Mouse (Mus musculus) CD4-positive, CD25-positive, alpha-beta regulatory T cell, adult 4 months (primary cell): Measurements from ENCODE around the gene Rpa1. TPM values are rescaled to one million over a fixed set of nuclear protein-coding genes. Genes with fewer than 3 reads are reported as not detected.
A peak's percentile ranks its signal among the peaks of the same experiment; 100 is the strongest.
"Not testable (repeated sequence)": the region's sequence is repeated elsewhere in the genome, so short reads cannot be mapped to it uniquely, and the experiment has no call there.

ENCODE experiments used
- ATAC-seq: one replicate; pipeline ENCODE4 v1.8.0; 2017
- polyA plus RNA-seq, 2 experiments: library from polyadenylated mRNA; unstranded; fragments of 100-300 nt; shearing (Covaris generic); gene quantifications; one replicate each; pipeline ENCODE4 v1.2.1; 2017

The Rpa1 gene
- polyA plus RNA-seq, 2 experiments from 2014 or later, result 214 to 322 TPM

- peak; percentile 17 for ATAC-seq
Observed at GRCm38 (mm10) chr11:75319246-75319645, 28.9 kb downstream of the Rpa1 start.

DNA sequence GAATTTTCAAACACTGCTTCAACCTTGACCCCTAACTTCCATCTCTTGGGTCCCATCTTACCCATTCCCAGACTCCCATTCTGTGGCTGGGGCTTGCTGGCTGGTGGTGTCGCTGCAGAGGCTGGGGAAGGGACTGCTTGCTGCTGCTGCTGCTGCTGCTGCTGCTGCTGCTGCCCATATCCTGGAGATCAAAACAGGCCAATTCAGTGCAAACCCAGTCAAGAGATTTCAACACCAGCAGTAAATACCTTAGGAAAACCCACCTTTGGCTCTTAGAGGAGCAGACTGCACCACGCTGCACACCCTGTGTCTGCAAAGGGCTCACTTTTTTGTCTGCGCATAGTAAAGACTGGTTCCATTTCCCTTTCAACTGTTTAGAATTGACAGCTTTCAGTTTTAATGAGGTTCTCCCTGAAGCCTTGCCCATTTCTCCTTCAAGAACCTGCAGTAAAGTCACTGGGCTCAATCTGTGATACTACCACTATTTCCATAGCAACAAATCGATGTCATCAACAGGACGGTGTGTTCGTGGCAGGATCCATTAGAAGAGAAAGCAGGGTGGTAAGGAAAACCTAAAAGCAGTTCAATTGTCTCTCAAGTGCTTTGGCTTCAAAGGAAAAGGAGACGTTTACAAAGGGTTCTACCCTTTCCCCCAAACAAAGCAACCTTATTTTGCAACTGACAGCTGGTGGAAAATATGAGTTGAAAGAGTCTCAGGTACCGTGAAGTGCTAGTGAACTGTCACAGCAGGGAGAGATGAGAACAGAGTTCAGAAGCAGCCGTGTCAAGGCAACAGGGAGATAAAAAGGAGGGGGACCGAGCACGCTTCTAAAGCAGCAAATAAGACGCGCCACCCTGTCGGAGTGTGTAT is 29.5 kb downstream of the Rpa1 start:
- peak; percentile 78 for ATAC-seq

DNA sequence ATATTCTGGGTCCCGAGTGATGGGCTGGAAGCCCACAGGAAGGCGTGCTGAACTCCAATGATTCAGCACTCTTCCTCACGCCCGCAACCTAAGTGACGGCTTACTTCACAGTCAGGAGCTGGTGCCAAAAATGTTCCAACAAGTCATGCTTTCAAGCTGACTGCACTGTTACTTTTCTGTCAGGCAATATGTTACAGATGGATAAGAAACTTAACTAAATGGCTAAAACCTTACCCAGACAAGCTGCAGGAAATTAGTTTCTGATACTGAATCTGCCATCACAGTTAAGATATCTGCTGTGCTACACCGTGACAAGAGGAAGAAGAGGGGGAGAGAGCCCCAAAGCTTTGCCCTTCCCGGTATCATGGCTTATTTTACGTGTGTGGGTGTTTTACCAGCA is 34.3 kb downstream of the Rpa1 start:
- ATAC-seq, result no peak

DNA sequence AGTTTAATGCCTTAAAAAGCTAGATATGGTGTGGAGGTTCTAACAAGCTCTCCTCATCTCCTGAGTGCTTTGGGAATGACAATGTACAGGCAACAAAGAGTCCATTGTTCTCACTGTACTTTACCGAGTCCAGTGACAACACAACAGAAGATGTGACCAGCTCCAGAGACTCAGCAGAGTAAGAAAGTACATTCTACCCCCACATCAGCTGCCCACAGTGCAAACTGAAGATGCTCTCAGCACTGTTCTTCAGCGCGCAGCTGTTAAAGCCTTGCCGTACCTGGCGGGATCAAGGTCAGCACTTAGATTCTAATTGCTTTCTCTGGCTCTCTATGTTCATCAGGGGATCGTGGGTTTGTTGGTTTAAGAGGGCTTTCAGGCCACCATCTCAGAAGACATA is 36.4 kb downstream of the Rpa1 start:
- ATAC-seq, result no peak

DNA sequence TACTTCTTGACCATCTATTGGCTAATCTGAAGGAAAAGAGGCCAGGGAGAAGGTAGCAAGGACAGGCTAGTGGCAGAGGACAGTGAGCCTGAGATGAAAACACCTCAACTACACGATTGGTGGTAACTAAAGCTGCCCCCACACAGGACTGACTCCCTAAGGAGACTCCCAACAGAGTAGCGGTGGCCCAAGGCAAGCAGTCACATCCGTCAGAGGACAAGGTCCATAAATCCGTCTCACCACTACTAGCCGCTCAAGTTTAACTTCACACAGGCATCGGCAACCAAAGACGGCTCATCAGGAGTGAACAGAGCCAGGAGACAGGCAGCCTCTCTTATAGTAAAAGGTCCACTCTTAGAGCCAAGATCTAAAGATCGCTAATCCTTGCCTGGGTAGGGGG is 37.3 kb downstream of the Rpa1 start:
- ATAC-seq, result no peak

DNA sequence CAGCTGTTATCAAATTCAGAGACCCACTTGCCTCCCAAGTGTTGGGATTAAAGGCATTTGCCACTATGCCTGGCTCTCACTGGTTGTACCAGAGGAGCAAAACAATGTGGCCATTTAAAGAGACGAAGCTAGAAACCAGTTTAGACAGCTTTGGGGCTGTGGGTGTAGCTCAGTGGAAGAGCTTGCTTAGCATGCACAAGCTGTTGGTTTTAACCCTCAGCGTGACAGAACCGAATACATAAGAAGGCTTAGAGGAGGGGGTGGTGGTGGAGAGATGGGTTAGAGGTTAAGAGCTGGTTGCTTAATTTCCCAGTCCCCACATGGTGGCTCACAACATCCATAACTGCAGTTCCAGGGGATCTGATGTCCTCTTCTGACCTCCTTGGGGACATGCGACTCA is 39.5 kb downstream of the Rpa1 start:
- ATAC-seq, result no peak

DNA sequence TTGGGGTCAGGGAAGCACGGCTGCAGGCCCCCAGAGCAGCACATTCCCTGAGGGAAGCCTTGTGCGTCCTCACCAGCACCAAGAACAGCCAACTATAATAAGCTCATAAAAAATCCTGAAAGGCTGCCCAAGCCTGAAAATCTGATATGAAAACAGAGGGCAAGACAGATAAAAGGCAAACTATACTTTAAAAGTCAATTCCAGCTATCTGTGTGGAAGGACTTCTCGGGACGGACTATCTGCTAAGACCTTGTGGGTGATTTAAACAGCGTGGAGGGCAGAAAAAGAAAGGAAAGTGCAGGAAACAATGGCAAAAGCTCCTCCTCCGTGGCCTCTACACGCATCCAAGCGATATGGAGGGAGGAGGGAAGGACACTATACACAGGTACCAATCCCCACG is 43.3 kb downstream of the Rpa1 start:
- no peak for ATAC-seq

- no peak for ATAC-seq
Observed at GRCm38 (mm10) chr11:75300954-75301353, 47.2 kb downstream of the Rpa1 start.

GRCm38 (mm10) chr11:75299786-75300185 is 48.3 kb downstream of the Rpa1 start:
- ATAC-seq, result no peak

GRCm38 (mm10) chr11:75298491-75298890 is 49.6 kb downstream of the Rpa1 start:
- no peak for ATAC-seq

GRCm38 (mm10) chr11:75297631-75298030 is 50.5 kb downstream of the Rpa1 start:
- no peak for ATAC-seq

DNA sequence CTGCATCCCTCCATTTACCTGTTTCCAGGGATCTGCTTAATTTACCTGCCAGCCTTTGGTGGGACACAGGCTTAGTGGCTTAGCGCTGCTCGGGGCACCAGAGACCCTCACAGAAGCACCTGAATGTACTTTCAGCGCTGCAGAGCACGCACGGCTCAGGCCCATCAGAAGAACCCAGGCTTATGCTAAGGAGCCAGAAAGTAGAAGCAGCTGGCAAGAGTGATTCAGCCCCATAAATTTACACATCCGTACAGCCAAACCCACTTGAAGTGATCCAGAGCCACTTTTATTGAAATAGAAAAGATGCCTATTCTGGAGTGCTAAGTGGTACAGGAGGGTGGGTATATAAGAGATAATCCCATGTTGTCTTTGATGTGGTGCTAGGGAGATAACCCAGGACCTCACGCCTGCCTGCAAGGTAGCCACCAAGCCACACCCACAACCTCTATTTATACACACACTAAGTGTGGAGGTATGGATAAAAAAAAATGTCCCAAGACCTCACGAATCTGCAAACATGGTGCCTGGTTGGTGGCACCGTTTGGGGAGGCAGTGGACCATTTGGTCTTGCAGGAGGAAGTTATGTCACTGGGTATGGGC is 51.6 kb downstream of the Rpa1 start:
- no peak for ATAC-seq

GRCm38 (mm10) chr11:75295534-75295933 is 52.6 kb downstream of the Rpa1 start:
- not testable (repeated sequence) for ATAC-seq

GRCm38 (mm10) chr11:75294862-75295261 is 53.3 kb downstream of the Rpa1 start:
- ATAC-seq, result no peak

DNA sequence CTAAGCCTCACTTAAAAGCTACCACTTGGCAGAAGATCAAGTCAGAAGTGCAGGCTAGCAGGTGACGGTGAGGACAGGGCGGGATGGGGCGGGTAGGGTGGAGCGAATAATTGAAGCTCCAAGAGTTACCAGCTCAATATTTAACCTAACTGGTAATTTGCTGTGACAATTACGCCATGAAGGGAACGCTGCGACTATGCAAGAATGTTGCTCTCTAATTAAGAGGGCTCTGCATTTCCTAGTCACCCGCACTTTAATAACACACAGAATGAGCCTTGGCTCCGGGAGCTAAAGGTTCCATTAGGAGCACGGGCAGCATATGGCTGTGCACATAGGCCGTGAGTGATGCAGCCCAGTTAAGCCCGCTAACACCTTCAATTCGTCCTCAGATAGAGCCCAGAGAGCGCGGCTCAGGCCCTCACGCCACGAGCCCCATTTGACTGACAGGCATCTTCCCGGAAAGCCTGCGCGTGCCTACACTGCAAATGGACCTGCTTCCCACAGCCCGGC is 54.2 kb downstream of the Rpa1 start:
- ATAC-seq, result no peak

GRCm38 (mm10) chr11:75292281-75292680 is 55.8 kb downstream of the Rpa1 start:
- ATAC-seq, result no peak

- ATAC-seq, result no peak
Observed at GRCm38 (mm10) chr11:75291389-75292215, 56.5 kb downstream of the Rpa1 start.

GRCm38 (mm10) chr11:75290566-75291271 is 57.4 kb downstream of the Rpa1 start:
- ATAC-seq, result peak; percentile 83

DNA sequence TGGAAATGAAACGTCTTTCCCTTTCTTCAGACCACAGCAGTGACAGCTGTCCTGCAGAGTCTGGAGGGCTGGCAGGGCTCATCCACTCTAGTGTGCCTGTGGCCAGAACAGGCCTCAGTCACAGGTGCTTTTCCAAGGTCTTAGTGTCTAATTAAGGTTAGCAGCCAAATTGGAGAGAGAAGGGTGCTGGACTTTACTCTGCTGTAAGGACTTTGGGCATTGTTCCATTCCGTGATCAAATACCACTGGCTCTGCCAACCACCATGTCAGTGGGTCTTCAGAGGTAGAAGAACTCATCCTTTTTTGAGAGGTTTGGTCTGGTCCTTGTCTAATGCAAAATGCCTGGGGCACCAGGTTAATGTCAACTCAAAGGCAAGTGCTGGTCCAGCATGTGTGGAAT is 59.0 kb downstream of the Rpa1 start:
- no peak for ATAC-seq

DNA sequence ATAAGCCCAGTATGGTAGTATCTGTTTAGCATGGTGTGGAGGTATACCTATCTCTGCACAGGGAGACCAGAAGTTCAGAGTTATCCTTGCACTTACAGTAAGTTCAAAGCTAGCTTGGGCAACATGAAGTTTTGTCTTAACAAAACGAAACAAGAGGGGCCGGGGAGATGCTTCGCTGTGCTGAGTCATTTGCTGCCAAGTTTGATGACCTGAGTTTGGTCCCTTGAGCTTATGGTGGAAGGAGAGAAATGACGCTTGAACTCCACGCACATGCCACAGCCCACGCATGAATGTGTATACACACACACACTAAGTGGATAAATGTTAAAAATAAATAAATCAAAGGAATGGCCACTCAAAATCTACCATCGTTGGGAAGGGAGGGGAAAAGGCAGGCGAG is 59.6 kb downstream of the Rpa1 start:
- ATAC-seq, result no peak

DNA sequence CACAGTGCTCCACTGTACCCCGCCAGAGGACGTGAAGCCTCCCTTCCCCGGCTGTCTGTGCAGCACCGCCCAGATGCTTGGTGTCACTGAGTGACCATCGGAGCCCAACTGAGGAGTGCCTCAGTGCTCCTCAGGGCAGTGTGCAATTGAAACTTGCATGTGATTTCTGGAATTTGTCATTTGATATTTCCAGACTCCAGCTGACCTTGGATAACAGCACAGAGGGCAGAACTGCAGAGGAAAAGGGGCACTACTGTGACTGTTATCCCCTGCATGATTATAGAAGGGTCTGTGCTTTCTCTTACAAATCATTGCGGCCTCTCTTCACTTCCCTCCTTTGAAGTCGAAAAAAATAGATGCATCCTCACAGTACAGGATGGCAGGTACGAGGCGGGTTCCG is 60.2 kb downstream of the Rpa1 start:
- ATAC-seq, result no peak

- no peak for ATAC-seq
Observed at GRCm38 (mm10) chr11:75286868-75287267, 61.3 kb downstream of the Rpa1 start.
